37 mouse cellular contexts compared by ENCODE assay signal in genomic region chr1:172848171-172848570, GRCm38 (mm10). TPM values are rescaled to one million over a fixed set of nuclear protein-coding genes. Genes with fewer than 3 reads are reported as not detected.
"Had no signal": no experiment of that assay in that cellular context is flagged by ENCODE, and none has a peak within 500 bp of the region (broad histone marks: within the 10 kb centered on the region; RNA-seq: fewer than 3 reads in every experiment).

No protein-coding gene starts in this region.

- H3K9me3 ChIP-seq: heart, embryonic 13.5 days; heart, embryonic 15.5 days; hindbrain, embryonic 10.5 days; hindbrain, embryonic 12.5 days; intestine, embryonic 15.5 days; kidney, embryonic 15.5 days; limb, embryonic 13.5 days; limb, embryonic 15.5 days had no signal

- H3K27me3 ChIP-seq: heart, embryonic 13.5 days; heart, embryonic 15.5 days; hindbrain, embryonic 12.5 days; intestine, embryonic 15.5 days; kidney, embryonic 15.5 days; limb, embryonic 13.5 days; limb, embryonic 15.5 days had no signal

- DNase-seq: gastrocnemius, adult 2 months; gastrocnemius, postnatal 10 days; gastrocnemius, postnatal 25 days; heart, adult 18-20 months; heart, postnatal 4 days; kidney, adult 2 months; kidney, adult 9 months; kidney, postnatal 14 days; kidney, postnatal 36 days; layer of hippocampus, adult 9-11 months; layer of hippocampus, postnatal 36 days; left cerebral cortex, postnatal 4 days had no signal

- H3K4me1 ChIP-seq: heart, embryonic 13.5 days; heart, embryonic 15.5 days; hindbrain, embryonic 12.5 days; intestine, embryonic 15.5 days; kidney, embryonic 15.5 days; limb, embryonic 13.5 days; limb, embryonic 15.5 days had no signal

- H3K4me3 ChIP-seq: gastrocnemius, adult 2 months; heart, embryonic 13.5 days; heart, embryonic 15.5 days; hindbrain, embryonic 10.5 days; hindbrain, embryonic 12.5 days; intestine, embryonic 15.5 days; kidney, embryonic 15.5 days; limb, embryonic 13.5 days; limb, embryonic 15.5 days had no signal

- H3K27ac ChIP-seq: gastrocnemius, adult 2 months; heart, embryonic 13.5 days; heart, embryonic 15.5 days; hindbrain, embryonic 10.5 days; hindbrain, embryonic 12.5 days; intestine, embryonic 15.5 days; kidney, embryonic 15.5 days; kidney, postnatal 0 days; limb, embryonic 13.5 days; limb, embryonic 15.5 days had no signal

- ATAC-seq: forebrain, embryonic 16.5 days; inflammation-experienced regulatory T-cells, adult 6 months; intestine, embryonic 15.5 days; intestine, postnatal 0 days had no signal

- H3K4me2 ChIP-seq: heart, embryonic 11.5 days; heart, embryonic 13.5 days; heart, embryonic 15.5 days; hindbrain, embryonic 12.5 days; intestine, embryonic 15.5 days; kidney, embryonic 15.5 days; limb, embryonic 13.5 days; limb, embryonic 15.5 days had no signal

- H3K9ac ChIP-seq: heart, embryonic 13.5 days; heart, embryonic 15.5 days; hindbrain, embryonic 12.5 days; intestine, embryonic 15.5 days; kidney, embryonic 15.5 days; limb, embryonic 13.5 days; limb, embryonic 15.5 days had no signal

- H3K36me3 ChIP-seq: heart, embryonic 13.5 days; heart, embryonic 15.5 days; hindbrain, embryonic 10.5 days; hindbrain, embryonic 12.5 days; intestine, embryonic 15.5 days; kidney, embryonic 15.5 days; limb, embryonic 13.5 days; limb, embryonic 15.5 days had no signal

RNA-seq across cellular contexts. Expression of gene Apcs, which starts 46.7 kb away (rescaled TPM):
- total RNA-seq: gastrocnemius, adult 2 months; gastrocnemius, postnatal 10 days; gastrocnemius, postnatal 25 days; granulocyte monocyte progenitor cell, adult 5-6 weeks; heart, adult 18-20 months; heart, postnatal 25 days; heart, postnatal 4 days; layer of hippocampus, adult 18-20 months; layer of hippocampus, adult 8-10 months; layer of hippocampus, postnatal 14 days; layer of hippocampus, postnatal 36 days; left cerebral cortex, adult 18-20 months; left cerebral cortex, adult 8-10 months; left cerebral cortex, postnatal 10 days; left cerebral cortex, postnatal 25 days; left cerebral cortex, postnatal 4 days had no signal
- polyA plus RNA-seq: forebrain, embryonic 16.5 days; frontal cortex, adult 2 months; heart, embryonic 13.5 days; heart, embryonic 15.5 days; hindbrain, embryonic 10.5 days; hindbrain, embryonic 12.5 days; inflammation-experienced regulatory T-cells, adult 6 months; kidney, adult 2 months; large intestine, adult 2 months; limb, embryonic 11.5 days; limb, embryonic 13.5 days; limb, embryonic 15.5 days had no signal
